Mouse (Mus musculus) intestine, postnatal 0 days (tissue): ENCODE data around the gene H3f3a. TPM values are rescaled to one million over a fixed set of nuclear protein-coding genes. Genes with fewer than 3 reads are reported as not detected.
"Not testable (repeated sequence)": the region's sequence is repeated elsewhere in the genome, so short reads cannot be mapped to it uniquely, and the experiment has no call there.

Source experiments
- ATAC-seq: fragments of 200-750 bp; cut with Nextera tagmentation; 2 replicates; pipeline ENCODE4 v1.8.0; 2017; ENCODE audit warnings: mild to moderate bottlenecking, moderate TSS enrichment, moderate library complexity
- H3K27ac ChIP-seq: fragments of 300-500 bp; sonication (generic); 2 replicates; pipeline ENCODE4 v1.5.1; 2014; ENCODE audit warnings: mild to moderate bottlenecking, low read depth, low read length, moderate library complexity
- H3K27me3 ChIP-seq: fragments of 300-500 bp; sonication (generic); replicated peaks from 2 replicates; pipeline ENCODE4 v1.6.1; 2014; ENCODE audit warnings: low read length, mixed read lengths; ENCODE audit not compliant: control insufficient read depth, insufficient read depth
- H3K36me3 ChIP-seq: fragments of 300-500 bp; sonication (generic); 2 replicates; pipeline ENCODE4 v1.6.1; 2014; ENCODE audit warnings: mild to moderate bottlenecking, moderate library complexity; ENCODE audit not compliant: control insufficient read depth, insufficient read depth
- H3K4me1 ChIP-seq: fragments of 300-500 bp; sonication (generic); replicated peaks from 2 replicates; pipeline ENCODE4 v1.6.1; 2014; ENCODE audit warnings: antibody characterized with exemption, low read length, mixed read lengths; ENCODE audit not compliant: control insufficient read depth, insufficient read depth
- H3K4me2 ChIP-seq: fragments of 300-500 bp; sonication (generic); replicated peaks from 2 replicates; pipeline ENCODE4 v1.6.1; 2014; ENCODE audit warnings: low read depth, mild to moderate bottlenecking, moderate library complexity
- H3K4me3 ChIP-seq: fragments of 300-500 bp; sonication (generic); 2 replicates; pipeline ENCODE4 v1.5.1; 2014; ENCODE audit warnings: low read depth, low read length
- H3K9ac ChIP-seq: fragments of 300-500 bp; sonication (generic); 2 replicates; pipeline ENCODE4 v1.6.1; 2014; ENCODE audit warnings: mild to moderate bottlenecking, low read depth, low read length
- H3K9me3 ChIP-seq: fragments of 300-500 bp; sonication (generic); 2 replicates; pipeline ENCODE4 v1.6.1; 2016; ENCODE audit warnings: mixed run types; ENCODE audit not compliant: control insufficient read depth
- CTCF ChIP-seq: sonication (generic); IDR thresholded peaks from 2 replicates; pipeline ENCODE4 v1.5.1; 2016; ENCODE audit warnings: low read depth, mild to moderate bottlenecking, control low read depth, antibody characterized with exemption, moderate library complexity
- WGBS: fragments of 180-500 bp; shearing (Covaris S2); extraction: QIAGEN DNeasy Blood & Tissue Kit; methylation state at CpG from one replicate; pipeline ENCODE4 v1.1.7; 2014; 5-methylcytosine and 5-hydroxymethylcytosine counted together
- polyA plus RNA-seq: library from polyadenylated mRNA; unstranded; fragments of >200 nt; fragmentation: Nextera tagmentation; extraction: Ambion mirVana; gene quantifications from 2 replicates; pipeline ENCODE4 v1.2.1, GENCODE M21; 2015

Gene H3f3a
- polyA plus RNA-seq, 1 experiment from 2014 or later: 1,104 TPM

DNA sequence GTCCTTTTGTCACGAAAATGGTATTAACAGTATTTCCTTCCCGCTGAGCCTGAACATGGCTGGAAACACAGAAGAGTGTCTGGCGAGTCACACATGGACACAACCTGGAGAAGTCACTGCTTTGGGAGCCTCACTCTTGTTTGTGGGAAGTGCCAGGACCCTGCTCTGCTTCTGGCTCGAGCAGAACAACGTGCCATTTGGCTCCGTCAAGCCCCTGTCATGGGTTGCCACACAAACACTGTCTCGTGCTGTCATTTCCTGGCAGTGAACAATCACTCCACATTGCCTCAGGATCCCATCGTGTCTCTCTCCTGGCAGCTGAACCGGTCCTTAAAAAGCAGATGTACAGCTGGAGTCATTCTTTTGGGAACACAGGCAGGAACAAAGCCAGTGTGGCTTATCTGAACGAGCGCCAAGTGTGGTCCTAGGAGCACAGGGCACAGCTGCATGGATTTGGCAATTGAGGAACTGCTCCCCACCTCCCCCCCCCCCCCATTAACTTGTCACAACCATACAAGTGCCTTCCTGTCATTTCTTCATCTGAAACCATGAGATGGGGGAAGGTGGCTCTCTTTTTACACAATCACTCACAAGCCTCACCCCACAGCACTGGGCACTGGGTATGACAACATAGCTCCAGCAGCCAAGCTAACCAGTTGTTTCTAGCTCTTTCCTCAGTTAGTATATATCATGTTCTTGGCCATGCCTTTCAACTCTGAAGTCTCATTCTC is 34.9 kb upstream of the H3f3a start:
- 0 out of 2 replicates have a peak overlapping the region, but pooled peaks have one; percentile 14 for H3K4me3 ChIP-seq
- no peak for TF ChIP-seq CTCF
- peaks cover 6% of the 10 kb centered on the region; the same call in 1 of the 2 replicates for H3K4me1 ChIP-seq
- no peaks in the 10 kb centered on the region for H3K36me3 ChIP-seq
- H3K27ac ChIP-seq: peak overlapping the region; percentile 60
- no peaks in the 10 kb centered on the region for H3K9me3 ChIP-seq
- WGBS: 39% methylated on average over 11 of the region's 11 CpGs
- no peak for ATAC-seq
- peak overlapping the region; percentile 58 for H3K4me2 ChIP-seq
- no peak overlapping the region for H3K9ac ChIP-seq
- H3K27me3 ChIP-seq: no peaks in the 10 kb centered on the region

DNA sequence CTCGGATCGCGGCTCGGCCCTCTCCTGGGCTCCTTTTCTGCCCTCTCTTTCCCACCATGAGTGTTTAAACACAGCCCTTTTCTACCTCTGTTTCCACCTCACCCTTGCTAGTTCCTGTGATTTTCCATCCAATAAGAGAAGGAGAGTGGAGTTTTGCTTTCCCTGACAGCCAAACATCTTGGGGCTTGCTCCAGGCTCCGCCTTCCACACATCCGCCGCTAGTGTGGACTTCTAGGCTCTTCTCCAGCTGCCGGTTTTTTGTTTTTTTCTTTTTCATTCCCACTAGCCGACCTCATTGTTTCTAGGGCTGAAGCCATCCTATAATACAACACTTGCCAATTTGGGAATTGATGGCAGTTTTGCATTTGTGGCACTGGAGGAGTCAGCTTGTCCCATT is 34.4 kb upstream of the H3f3a start:
- H3K4me1 ChIP-seq: peaks cover 6% of the 10 kb centered on the region; the same call in 1 of the 2 replicates
- no peaks in the 10 kb centered on the region for H3K27me3 ChIP-seq
- H3K27ac ChIP-seq: peak overlapping the region; percentile 60
- peak overlapping the region; percentile 14 for H3K4me3 ChIP-seq
- 5% methylated on average over 9 of the region's 9 CpGs for WGBS
- H3K9me3 ChIP-seq: no peaks in the 10 kb centered on the region
- no peak overlapping the region for H3K9ac ChIP-seq
- TF ChIP-seq CTCF: no peak
- ATAC-seq: no peak
- peak overlapping the region; percentile 58 for H3K4me2 ChIP-seq
- H3K36me3 ChIP-seq: no peaks in the 10 kb centered on the region

DNA sequence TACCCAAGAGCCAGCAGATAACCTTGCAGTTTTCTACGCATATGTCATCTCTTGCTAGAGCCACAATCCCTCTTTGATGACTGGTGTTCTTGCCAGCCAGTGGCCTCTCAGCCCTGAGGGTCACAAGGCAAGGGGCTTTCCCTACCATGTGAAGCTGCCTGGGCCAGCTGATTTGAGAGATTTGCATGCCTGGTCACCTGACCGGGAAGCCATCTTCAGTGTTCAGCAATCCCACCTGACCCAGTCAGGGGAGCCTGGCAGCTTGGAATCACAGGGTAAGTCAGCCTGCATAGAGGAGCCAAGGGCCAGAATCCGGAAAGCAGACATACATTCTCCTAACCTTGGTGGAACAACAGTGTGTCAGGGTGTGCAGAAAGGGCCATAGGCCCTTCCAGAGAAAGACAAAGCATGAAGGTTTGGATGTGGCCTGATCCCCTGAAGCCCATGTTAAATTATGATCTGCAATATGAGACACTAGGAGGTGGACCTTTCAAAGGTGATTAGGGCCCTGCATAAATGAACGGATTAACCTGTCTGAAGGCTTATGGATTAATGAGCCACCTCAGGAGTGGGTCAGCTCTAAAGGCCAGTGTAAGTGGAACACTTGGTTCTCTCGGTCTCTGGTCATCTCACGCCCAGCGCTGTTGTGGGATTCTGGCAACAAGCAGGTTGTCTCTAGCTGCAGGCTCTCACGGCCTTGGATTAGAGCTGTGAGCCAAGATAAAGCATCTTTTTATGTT is 28.0 kb upstream of the H3f3a start:
- WGBS: 80% methylated on average over 8 of the region's 8 CpGs

DNA sequence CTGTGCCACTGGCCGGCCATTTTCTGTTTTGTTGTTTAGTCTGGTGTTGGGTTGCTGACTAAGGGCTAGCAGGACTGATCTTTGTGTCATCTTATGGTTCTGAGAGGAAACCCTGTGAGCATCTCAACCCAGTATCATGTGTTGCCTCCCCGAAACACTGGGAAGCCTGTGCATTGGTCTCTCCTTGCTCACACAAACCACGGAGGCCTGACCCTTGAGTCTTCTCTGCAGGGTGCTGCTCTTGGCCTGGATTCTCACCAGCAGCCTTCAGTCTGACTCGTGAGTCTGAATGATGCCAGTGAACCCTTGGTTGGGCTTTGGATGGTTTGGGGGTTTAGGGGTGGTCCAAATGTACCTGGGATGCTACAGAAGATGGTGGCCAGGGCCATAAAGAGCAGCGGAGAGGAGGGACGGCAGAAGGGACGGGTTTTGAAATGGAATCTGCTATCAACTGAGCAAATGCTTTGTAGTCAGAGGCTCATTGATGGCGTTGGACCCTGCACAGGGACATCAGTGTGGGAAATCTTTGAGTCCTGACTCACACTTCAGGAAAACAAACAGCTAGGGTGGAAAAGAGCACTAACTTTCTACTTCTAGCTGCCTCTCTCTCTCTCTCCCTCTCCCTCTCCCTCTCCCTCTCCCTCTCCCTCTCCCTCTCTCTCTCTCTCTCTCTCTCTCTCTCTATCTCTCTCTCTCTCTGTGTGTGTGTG is 25.6 kb upstream of the H3f3a start:
- Histone ChIP-seq H3K36me3 (no peaks in the 10 kb centered on the region), H3K4me3 (no peak overlapping the region), H3K9ac (no peak overlapping the region), H3K4me1 (no peaks in the 10 kb centered on the region), H3K4me2 (no peak overlapping the region), H3K9me3 (no peaks in the 10 kb centered on the region), H3K27ac (no peak overlapping the region), H3K27me3 (no peaks in the 10 kb centered on the region)
- WGBS: 83% methylated on average over 8 of the region's 8 CpGs
- TF ChIP-seq CTCF: no peak
- ATAC-seq: no peak

More for the DNA sequence above, 28.0 kb upstream of the H3f3a start:
- Histone ChIP-seq H3K9me3 (no peaks in the 10 kb centered on the region), H3K36me3 (no peaks in the 10 kb centered on the region), H3K4me2 (no peak overlapping the region), H3K9ac (no peak overlapping the region), H3K27me3 (no peaks in the 10 kb centered on the region), H3K4me3 (no peak overlapping the region), H3K4me1 (no peaks in the 10 kb centered on the region), H3K27ac (no peak overlapping the region)
- ATAC-seq: no peak
- TF ChIP-seq CTCF: no peak

DNA sequence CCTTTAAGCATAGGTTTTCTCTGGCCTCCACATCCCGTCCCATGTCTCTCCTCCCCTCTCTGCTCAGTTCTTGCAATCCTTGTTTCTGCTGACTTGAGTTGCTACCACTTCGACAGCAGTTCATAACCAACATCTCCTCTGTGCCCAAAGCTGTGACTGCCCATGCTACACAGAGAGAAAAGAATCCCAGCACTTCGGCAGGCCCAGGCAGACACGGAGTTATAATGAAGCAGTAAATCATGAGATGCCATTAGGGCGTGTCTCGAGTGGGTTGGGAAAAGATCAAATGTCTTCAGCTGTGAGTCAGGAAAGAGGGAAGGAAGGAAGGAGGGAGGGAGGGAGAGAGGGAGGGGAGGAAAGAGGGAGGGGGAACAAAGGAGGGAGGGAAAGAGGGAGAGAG is 24.3 kb upstream of the H3f3a start:
- ATAC-seq: no peak
- TF ChIP-seq CTCF: no peak
- no peaks in the 10 kb centered on the region for H3K36me3 ChIP-seq
- H3K4me2 ChIP-seq: no peak overlapping the region
- H3K27me3 ChIP-seq: no peaks in the 10 kb centered on the region
- H3K4me1 ChIP-seq: no peaks in the 10 kb centered on the region
- H3K9me3 ChIP-seq: no peaks in the 10 kb centered on the region
- H3K4me3 ChIP-seq: no peak overlapping the region
- WGBS: 22% methylated on average over 6 of the region's 6 CpGs
- no peak overlapping the region for H3K9ac ChIP-seq
- H3K27ac ChIP-seq: no peak overlapping the region

DNA sequence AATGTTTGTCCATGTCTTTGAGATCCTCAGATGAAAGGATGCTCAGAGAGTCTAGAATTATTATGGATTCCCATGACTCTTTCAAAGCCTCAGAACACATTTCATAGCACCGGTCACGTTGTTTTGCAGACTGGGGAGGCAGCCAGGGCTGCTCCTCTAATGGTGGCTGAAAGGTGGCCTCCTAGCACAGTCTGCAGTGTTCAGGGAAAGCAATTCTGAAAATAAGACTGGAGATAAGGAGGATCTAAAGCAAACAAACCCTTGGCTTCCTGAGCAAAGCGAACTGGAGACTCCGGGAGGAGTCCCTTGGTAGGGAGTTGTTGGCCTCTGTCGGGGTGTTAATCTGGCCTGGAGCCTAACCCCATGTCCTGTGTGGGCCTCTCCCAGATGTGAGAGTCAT is 23.4 kb upstream of the H3f3a start:
- peak; percentile 54; the same call in 1 of the 2 replicates for ATAC-seq
- H3K27me3 ChIP-seq: no peaks in the 10 kb centered on the region
- no peaks in the 10 kb centered on the region for H3K9me3 ChIP-seq
- H3K4me1 ChIP-seq: no peaks in the 10 kb centered on the region
- H3K36me3 ChIP-seq: no peaks in the 10 kb centered on the region
- 20% methylated on average over 5 of the region's 5 CpGs for WGBS
- no peak for TF ChIP-seq CTCF
- H3K27ac ChIP-seq: no peak overlapping the region
- H3K9ac ChIP-seq: no peak overlapping the region
- H3K4me2 ChIP-seq: no peak overlapping the region
- H3K4me3 ChIP-seq: no peak overlapping the region

DNA sequence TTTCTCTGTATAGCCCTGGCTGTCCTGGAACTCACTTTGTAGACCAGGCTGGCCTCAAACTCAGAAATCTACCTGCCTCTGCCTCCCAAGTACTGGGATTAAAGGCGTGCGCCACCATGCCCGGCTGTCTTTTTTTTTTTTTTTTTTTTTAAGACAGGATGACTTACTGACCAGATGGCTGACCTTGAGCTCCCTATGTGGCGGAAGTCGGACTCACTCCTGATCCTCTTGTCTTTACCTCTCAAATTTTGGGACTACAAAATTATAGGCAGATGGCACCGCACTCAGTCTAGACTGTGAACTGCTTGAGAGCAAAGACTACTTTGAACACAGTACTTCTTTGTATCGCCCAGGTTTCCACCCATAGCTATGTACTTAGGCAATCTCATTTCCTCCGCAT is 22.7 kb upstream of the H3f3a start:
- H3K4me1 ChIP-seq, H3K4me2 ChIP-seq, H3K27ac ChIP-seq, H3K4me3 ChIP-seq, H3K9me3 ChIP-seq, H3K27me3 ChIP-seq, H3K36me3 ChIP-seq, H3K9ac ChIP-seq, ATAC-seq: not testable (repeated sequence)
- WGBS: 87% methylated on average over 5 of the region's 8 CpGs
